Mouse (Mus musculus): ENCODE measurements around the gene Usf3.

DNA sequence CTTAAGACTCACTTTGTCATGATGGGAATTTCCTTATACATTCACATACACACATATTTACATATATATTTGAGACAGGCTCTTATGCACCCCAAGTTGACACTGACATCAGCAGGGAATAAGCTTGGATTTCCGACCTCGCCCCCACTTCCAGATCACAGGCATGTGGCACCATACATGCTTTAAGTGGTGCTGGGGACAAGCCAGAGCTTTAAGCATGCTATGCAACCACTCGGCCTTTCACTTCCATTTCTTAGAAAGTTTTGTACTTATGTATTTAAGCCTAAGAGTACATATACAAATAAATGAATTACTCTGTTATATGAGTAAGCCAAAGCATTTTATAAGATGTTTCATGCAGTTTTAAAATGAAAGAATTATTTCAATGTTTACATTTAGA, 39.9 kb upstream of the Usf3 start:
- TF ChIP-seq POLR2A (IDR thresholded peaks at IDR 0.05; ENCODE audit: low read depth, low read length) (no peak), CTCF (conservative IDR thresholded peaks at IDR 0.05; ENCODE audit: insufficient read depth, insufficient read length, low read depth, low read length) (no peak)

Data from kidney, adult 2 months (tissue).